Mouse (Mus musculus) embryonic facial prominence, embryonic 11.5 days (tissue): ENCODE data around the gene Sass6. TPM values are rescaled to one million over a fixed set of nuclear protein-coding genes. Genes with fewer than 3 reads are reported as not detected.
A peak's percentile ranks its signal among the peaks of the same experiment; 100 is the strongest.
"Not testable (repeated sequence)": the region's sequence is repeated elsewhere in the genome, so short reads cannot be mapped to it uniquely, and the experiment has no call there.

Source experiments
- ATAC-seq: fragments of 200-750 bp; cut with Nextera tagmentation; replicated peaks from 2 replicates; pipeline ENCODE4 v1.8.0; 2017; ENCODE audit warnings: low read depth; ENCODE audit not compliant: insufficient number of reproducible peaks, low FRiP score, low TSS enrichment
- DNase-seq: peaks from one replicate; pipeline ENCODE4 v3.0.0-alpha.2; 2015; ENCODE audit warnings: low spot score
- H3K27ac ChIP-seq: fragments of 300-500 bp; sonication (generic); replicated peaks from 2 replicates; pipeline ENCODE4 v1.5.1; 2014; ENCODE audit warnings: mild to moderate bottlenecking, low read depth, low read length, control low read depth
- H3K27me3 ChIP-seq: fragments of 300-500 bp; sonication (generic); 2 replicates; pipeline ENCODE4 v1.6.1; 2014; ENCODE audit warnings: mild to moderate bottlenecking, low read length, moderate library complexity, mixed read lengths; ENCODE audit not compliant: control insufficient read depth, insufficient read depth
- H3K36me3 ChIP-seq: fragments of 300-500 bp; sonication (generic); replicated peaks from 2 replicates; pipeline ENCODE4 v1.6.1; 2014; ENCODE audit warnings: low read depth, mild to moderate bottlenecking, low read length, moderate library complexity, mixed read lengths; ENCODE audit not compliant: control insufficient read depth, insufficient read depth
- H3K4me1 ChIP-seq: fragments of 300-500 bp; sonication (generic); 2 replicates; pipeline ENCODE4 v1.6.1; 2014; ENCODE audit warnings: low read length, mixed read lengths; ENCODE audit not compliant: control insufficient read depth, insufficient read depth
- H3K4me2 ChIP-seq: fragments of 300-500 bp; sonication (generic); 2 replicates; pipeline ENCODE4 v1.6.1; 2014; ENCODE audit warnings: low read depth, mild to moderate bottlenecking, control low read depth, low read length, moderate library complexity
- H3K4me3 ChIP-seq: fragments of 300-500 bp; sonication (generic); 2 replicates; pipeline ENCODE4 v1.5.1; 2014; ENCODE audit warnings: low read depth, low read length, control low read depth
- H3K9ac ChIP-seq: fragments of 300-500 bp; sonication (generic); replicated peaks from 2 replicates; pipeline ENCODE4 v1.6.1; 2014; ENCODE audit warnings: mild to moderate bottlenecking, control low read depth, low read length
- H3K9me3 ChIP-seq: fragments of 300-500 bp; sonication (generic); replicated peaks from 2 replicates; pipeline ENCODE4 v1.6.1; 2016; ENCODE audit warnings: mild to moderate bottlenecking, low read length, inconsistent platforms, mixed read lengths; ENCODE audit not compliant: control insufficient read depth
- WGBS: fragments of 180-500 bp; shearing (Covaris S2); extraction: QIAGEN DNeasy Blood & Tissue Kit; methylation state at CpG from one replicate; pipeline ENCODE4 v1.1.7; 2014; 5-methylcytosine and 5-hydroxymethylcytosine counted together
- polyA plus RNA-seq: library from polyadenylated mRNA; unstranded; fragments of >200 nt; fragmentation: Nextera tagmentation; extraction: Ambion mirVana; gene quantifications from 2 replicates; pipeline ENCODE4 v1.2.1, GENCODE M21; 2014

The Sass6 gene
- polyA plus RNA-seq, 1 experiment from 2014 or later = 38.7 TPM

GRCm38 (mm10) chr3:116661288-116661869, 66.6 kb downstream of the Sass6 start:
- H3K4me3 ChIP-seq = peak overlapping the region; percentile 99
- H3K4me2 ChIP-seq = peak overlapping the region; percentile 39
- H3K9me3 ChIP-seq = no peaks in the 10 kb centered on the region
- H3K27me3 ChIP-seq = no peaks in the 10 kb centered on the region
- H3K36me3 ChIP-seq = no peaks in the 10 kb centered on the region
- H3K27ac ChIP-seq = peak overlapping the region; percentile 90; the same call in 1 of the 2 replicates
- ATAC-seq (no peak), DNase-seq (peak; percentile 31)
- 6% methylated on average over 16 of the region's 16 CpGs for WGBS
- peak overlapping the region; percentile 98 for H3K9ac ChIP-seq
- no peaks in the 10 kb centered on the region for H3K4me1 ChIP-seq

DNA sequence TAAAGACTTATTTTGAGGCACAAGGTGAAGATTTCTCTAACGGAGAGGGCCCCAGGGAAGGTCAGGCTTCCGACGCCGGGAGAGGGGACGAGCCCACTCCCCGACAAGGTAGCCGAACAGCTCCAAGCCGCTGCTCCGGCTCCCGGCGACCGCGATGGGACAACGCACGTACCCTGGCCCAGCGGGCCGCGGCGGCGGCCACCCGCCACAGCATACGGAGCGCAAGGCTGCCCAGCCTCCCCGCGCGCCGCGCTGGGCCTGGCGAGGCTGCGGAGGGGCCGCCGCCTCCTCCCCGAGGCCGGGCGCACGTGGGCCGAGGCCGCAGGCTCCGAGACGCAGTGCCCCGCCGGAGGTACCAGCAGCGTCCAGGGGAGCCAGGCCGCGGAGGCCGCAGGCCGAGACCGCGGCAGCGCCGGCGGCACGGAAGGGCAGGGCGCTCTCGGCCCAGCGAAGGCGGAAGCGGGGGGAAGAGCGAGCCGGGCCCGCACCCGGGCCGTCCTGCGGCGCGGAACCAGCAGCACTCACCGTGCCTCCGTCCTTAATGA, 67.2 kb downstream of the Sass6 start:
- H3K27ac ChIP-seq = peak overlapping the region; percentile 90
- no peaks in the 10 kb centered on the region for H3K36me3 ChIP-seq
- under 1% methylated on average over 51 of the region's 68 CpGs for WGBS
- no peaks in the 10 kb centered on the region for H3K27me3 ChIP-seq
- peak; percentile 44 for DNase-seq
- H3K9ac ChIP-seq = peak overlapping the region; percentile 98
- no peaks in the 10 kb centered on the region for H3K4me1 ChIP-seq
- peak overlapping the region; percentile 99 for H3K4me3 ChIP-seq
- H3K9me3 ChIP-seq = no peaks in the 10 kb centered on the region
- peak; percentile 87 for ATAC-seq
- H3K4me2 ChIP-seq = peak overlapping the region; percentile 39

DNA sequence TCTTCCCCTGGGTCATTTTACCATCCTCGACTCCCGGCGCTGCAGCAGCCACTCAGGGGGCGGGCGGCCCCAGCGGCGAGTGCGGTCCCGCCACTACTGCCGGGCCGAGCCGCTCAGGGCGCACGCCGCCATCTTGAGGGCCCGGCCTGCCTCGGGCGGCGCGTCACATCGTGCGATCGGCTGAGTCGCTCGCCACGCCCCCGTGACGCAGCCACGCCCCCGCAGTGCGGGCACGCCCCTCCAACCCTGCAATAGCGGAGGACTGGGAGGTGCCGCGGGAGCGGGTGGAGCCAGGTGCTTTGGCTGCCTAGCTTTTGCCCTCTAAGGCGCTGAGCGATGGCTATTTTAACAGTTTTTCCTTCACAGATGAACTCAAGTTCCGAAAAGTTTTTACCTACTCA, 67.7 kb downstream of the Sass6 start, which contains the start of gene Mfsd14a:
Gene Mfsd14a (minus strand): TSS at position 215 of the 401 bp plus-strand sequence.
- no peaks in the 10 kb centered on the region for H3K27me3 ChIP-seq
- peak within 1 kb of the TSS; percentile 98 for H3K9ac ChIP-seq
- H3K4me1 ChIP-seq = no peaks in the 10 kb centered on the region
- 0% methylated on average over 39 of the region's 39 CpGs for WGBS
- peak within 1 kb of the TSS; percentile 39 for H3K4me2 ChIP-seq
- DNase-seq = peak; percentile 97
- no peaks in the 10 kb centered on the region for H3K9me3 ChIP-seq
- peak within 1 kb of the TSS; percentile 99 for H3K4me3 ChIP-seq
- H3K27ac ChIP-seq = peak within 1 kb of the TSS; percentile 90
- peak; percentile 98 for ATAC-seq
- H3K36me3 ChIP-seq = no peaks in the 10 kb centered on the region

DNA sequence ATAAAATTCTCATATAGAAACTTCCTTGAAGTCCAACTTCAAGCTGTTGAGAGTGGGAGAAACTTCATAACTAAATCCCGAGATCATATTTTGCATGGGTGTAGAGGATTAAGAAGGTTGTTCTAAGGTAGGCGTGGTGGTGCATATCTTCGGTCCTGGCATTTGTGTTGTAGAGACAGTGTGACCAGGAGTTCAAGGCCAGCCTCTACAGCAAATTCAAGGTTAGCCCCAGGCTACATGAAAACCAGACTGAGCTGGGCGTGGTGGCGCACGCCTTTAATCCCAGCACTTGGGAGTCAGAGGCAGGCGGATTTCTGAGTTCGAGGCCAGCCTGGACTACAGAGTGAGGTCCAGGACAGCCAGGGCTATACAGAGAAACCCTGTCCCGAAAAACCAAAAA, 69.5 kb downstream of the Sass6 start:
- H3K4me3 ChIP-seq, H3K9ac ChIP-seq, ATAC-seq, DNase-seq, H3K27ac ChIP-seq, H3K9me3 ChIP-seq, H3K36me3 ChIP-seq, H3K27me3 ChIP-seq, H3K4me2 ChIP-seq, H3K4me1 ChIP-seq: not testable (repeated sequence)
- WGBS = 92% methylated on average over 9 of the region's 9 CpGs

Other genes starting within 250 kb of the Sass6 start
- 15.3 and 15.7 TPM in 2 replicates for gene Cdc14a, start 170.9 kb upstream of the Sass6 start, polyA plus RNA-seq
- gene Rtca, start 86.8 kb upstream of the Sass6 start, polyA plus RNA-seq = 110 and 112 TPM in 2 replicates
- 11.5 and 11.9 TPM in 2 replicates for gene Dbt, start 81.9 kb upstream of the Sass6 start, polyA plus RNA-seq
- gene Lrrc39, start 32.0 kb upstream of the Sass6 start, polyA plus RNA-seq = 0.26 and 0.84 TPM in 2 replicates
- gene Trmt13, start 19.6 kb downstream of the Sass6 start, polyA plus RNA-seq = 18.3 and 25.4 TPM in 2 replicates
- 102 and 105 TPM in 2 replicates for gene Mfsd14a, start 67.7 kb downstream of the Sass6 start, polyA plus RNA-seq
- not detected in 2 replicates for gene Gm43191, start 86.3 kb downstream of the Sass6 start, polyA plus RNA-seq
- gene Slc35a3, start 117.8 kb downstream of the Sass6 start, polyA plus RNA-seq = 6.6 and 7.0 TPM in 2 replicates
- gene Agl, start 213.2 kb downstream of the Sass6 start, polyA plus RNA-seq = 14.7 and 15.6 TPM in 2 replicates